Mouse (Mus musculus): ENCODE results near the gene Gps2. TPM values are rescaled to one million over a fixed set of nuclear protein-coding genes. Genes with fewer than 3 reads are reported as not detected.

Gps2 gene
- polyA plus RNA-seq (2014; fragmentation: Illumina TruSeq; extraction: RNeasy Lipid Tissue Mini Kit (QIAGEN cat#74804); ENCODE audit: low read depth, low replicate concordance), result 66.3 TPM

DNA sequence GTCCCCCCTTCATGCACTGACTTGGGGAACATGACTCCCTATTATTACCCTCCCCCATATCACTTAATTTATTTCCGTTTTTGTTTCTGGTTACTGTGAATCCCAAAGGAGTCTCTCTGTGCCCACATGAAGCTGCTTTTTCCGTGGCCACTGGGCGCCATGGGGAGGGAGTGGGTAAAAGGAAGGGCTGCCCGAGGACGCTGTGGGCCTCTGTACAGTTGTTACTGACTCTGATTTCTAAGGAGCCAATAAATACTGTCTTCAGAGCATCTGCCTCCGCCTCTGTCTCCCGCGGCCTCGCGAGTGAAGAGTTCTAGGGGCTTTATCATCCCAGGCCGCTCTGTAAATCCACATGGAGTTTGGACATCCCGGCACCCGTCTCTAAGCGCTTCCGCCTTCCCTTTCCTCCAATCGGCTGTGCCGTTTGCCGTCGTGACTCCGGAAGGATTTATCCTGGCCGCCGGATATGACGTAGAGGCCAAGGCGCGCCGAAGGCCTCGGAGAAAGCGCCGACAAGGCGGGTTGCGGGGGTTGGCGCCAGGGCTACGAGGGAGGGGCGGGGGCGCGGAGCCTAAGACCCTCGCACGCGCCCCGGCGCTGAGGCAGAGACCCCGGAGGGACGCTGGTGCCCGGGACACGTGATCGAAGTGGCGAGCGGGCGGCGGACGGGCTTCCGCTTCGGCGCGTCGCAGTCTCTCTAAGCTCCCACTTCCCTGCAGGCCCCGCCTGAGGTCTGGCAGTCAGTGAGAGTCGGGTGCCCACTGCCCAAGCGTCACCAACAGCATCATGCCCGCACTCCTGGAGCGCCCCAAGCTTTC lies at the start of gene Gps2:
TSS of gene Gps2 (plus strand) at position 335 of the 818 bp plus-strand sequence.

DNA sequence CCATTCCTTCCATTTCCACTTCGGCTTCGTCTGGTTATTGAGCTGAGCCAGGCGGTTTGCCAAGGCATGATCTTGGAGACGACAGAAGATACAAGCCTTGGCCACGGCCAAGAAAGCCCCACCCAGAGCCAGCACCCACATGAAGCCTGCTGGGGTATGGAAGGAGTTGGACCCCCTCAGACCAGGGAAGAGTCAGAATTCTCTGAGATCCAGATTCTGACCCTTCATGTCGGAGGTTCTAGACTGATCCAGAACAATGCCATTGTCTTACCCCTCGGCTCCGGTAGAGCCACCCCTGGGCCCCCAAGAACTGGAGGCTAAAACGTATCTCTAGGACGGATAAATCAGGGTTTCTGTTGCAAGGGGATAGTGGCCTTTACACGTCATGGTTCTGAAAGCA lies 35.8 kb upstream of the Gps2 start, which contains the start of gene Tmem95:
TSS of gene Tmem95 (minus strand) at position 141 of the 400 bp plus-strand sequence.

DNA sequence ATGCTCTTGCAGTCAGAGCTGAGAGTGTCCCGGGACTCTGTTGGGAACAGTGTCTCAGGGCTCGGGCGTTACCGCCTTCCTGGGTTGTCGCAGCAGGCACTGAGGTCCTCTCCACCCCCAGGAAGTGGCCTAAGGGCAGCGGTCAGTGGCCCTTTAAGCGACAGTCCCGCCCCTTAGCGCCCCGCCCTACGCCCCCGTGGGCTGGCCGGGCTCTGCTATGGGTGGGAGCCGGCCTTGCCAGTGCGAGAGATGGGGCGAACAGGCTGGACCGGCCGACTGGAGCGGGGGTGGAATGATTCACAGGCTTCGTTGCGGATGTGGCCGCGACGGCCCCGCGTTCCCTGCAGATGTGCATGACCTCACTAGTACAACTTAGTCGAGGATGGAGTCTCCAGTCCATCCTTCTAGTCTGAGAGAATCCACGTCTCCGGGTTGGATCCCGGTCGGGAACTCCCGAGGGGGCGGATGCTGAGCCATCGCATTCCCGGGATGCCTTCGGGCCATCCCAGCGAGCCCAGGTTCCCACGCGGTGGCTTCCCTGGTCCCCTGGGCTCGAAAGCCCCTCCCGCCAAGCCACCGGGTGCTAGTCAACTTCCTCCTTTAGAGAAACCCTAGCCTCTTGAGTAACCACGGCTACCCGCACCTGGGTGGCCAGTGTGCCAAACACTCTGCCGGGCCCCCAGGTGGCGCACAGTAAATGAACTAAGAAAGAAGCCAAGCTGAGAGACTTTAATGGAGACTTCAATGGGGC lies 32.7 kb upstream of the Gps2 start, which contains the start of gene Kctd11:
TSS of gene Kctd11 (minus strand) at position 554 of the 751 bp plus-strand sequence.

DNA sequence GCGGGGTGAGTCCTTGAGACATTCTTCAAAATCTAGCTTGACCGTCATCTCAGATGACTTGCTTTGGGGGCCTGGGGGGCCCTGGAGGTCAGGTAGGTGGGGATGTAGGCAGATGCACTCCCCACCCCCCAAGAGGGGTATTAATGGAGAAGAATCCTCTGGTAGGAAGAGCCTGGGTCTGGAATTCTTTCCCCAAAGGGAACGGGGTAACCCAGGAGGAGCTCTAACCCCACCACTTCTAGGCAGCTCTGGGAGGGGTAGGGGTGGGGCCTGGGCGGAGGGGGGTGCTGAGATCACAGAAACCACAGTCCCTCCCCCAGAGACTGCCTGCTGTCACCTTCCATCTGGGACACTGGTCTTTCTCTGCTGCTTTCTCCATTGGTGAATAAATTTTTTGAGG lies 18.4 kb upstream of the Gps2 start, which contains the start of gene Acap1:
TSS of gene Acap1 (minus strand) at position 249 of the 400 bp plus-strand sequence.

DNA sequence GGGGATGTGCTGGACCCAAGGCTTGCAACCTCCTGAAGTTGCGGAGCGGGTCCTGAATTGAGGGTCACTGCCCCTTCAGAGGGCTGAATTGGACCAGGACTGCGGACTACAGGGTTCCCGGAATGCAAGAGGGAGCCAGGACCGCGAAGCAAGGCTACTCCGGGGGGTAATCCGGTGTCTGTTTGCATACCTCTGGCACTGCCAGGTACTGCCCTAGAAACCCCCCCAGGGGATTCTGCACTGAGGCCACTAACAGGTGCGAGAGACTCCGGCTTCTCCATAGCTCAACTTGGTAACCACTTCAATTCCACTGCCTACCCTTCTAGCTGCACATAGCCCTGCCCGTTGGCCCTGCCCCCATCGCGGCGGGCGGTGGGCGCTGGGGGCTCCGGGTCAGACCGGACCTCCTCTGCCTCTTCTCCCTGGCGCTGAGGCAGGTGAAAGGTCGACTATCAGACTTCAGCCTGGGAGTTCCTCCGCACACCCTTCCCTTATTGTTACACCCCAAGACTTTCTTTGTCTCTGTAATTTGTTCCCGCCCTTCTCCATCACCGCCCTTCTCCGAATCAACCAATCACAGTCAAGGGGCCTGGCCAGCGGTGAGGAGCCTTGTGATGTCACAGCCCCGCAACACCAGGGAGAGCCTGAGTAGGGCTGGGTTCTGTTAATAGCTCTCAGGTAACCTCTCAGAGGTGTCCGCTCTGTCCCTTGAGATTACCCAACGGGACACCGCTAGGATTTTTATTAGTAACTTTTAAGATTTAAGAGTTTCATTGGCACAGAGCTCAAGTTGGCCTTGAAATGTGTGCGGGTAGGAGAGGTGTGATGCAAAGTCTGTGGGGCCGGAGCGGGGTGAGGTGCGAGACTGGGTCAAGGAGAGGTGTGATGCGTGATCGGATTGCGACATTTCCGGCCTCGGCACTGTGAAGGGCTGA lies 12.9 kb upstream of the Gps2 start, which contains the start of the genes 2810408A11Rik and Neurl4:
TSS of gene 2810408A11Rik (minus strand) at position 517 of the 935 bp plus-strand sequence.
TSS of gene Neurl4 (plus strand) at position 602 of the 935 bp plus-strand sequence.

DNA sequence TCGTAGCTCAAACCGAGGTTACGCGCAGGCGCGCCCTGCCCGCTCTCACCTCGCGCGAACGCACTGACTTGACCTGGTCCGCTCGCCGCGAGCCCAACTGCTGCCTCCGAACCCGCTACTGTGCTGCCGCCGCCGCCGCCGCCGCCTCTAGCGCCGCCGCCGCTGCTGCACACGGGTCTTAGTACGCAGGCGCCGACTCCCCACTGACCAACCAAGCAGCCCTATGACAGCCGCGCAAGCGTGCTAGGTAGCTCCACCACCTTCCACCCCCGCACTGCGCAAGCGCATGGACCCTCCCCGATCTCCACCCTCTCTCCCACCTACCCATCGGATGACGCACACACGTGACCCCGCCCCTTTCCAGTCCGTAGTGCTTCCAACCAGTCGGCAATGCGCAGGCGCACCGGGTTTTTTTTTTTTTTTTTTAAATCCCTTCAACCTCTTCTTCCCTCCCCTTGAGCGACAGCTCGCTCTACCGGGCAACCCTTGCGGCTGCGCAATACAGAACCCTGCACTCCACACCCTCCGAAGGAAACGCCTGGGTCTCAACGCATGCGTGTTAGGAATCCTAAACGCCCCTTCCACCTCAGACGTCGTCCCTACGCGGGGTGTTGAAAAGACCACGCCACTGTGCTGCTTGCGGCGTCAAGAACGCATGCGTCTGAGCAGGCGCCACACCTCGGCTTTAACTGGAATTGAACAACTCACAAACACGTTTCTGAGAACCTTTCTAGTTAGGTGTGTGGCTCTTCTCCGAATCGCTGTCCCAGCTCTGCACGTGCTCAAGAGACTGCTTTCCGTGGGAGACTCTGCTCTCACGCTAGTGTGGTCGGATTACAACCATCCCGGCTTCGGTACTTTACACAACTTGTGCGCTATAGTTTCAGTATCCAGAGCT lies 7.7 kb downstream of the Gps2 start, which contains the start of gene Eif5a:
TSS of gene Eif5a (minus strand) at position 845 of the 898 bp plus-strand sequence.

DNA sequence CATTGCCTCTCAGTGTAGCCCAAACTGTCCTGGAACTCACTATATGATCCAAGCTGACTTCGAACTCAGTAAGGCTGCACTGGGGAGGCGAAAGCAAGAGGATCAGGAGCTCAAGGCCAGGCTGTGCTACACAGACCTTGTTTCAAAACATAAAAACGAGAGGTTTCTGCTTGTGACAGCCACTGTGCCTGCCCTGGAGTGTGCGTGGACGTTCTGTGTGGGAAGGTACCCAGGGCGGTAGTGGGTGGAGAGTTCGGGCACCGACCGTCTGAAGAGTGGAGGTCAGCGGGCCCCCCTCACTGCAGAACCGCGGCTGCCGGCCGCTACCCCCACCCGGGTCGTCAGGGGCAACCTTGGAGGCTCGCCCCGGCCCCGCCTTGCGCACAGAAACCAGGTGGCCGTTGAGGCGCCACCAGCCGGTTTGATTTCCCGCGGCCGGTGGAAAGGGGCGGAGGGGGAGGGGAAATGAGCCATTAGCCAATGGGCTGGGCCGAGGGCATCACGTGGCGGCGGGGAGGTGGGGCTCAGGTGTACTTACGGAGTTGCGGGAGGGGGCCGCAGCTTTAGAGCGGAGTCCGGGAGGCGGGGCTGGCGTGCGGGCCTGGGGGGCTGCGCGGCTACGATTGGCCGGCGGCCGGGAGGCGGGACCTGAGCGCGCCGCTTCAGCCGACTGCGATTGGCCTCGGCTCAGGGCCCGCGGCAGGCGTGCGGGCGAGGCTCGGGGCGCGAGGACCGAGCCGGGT lies 21.6 kb downstream of the Gps2 start, which contains the start of gene Ybx2:
TSS of gene Ybx2 (plus strand) at position 660 of the 743 bp plus-strand sequence.

DNA sequence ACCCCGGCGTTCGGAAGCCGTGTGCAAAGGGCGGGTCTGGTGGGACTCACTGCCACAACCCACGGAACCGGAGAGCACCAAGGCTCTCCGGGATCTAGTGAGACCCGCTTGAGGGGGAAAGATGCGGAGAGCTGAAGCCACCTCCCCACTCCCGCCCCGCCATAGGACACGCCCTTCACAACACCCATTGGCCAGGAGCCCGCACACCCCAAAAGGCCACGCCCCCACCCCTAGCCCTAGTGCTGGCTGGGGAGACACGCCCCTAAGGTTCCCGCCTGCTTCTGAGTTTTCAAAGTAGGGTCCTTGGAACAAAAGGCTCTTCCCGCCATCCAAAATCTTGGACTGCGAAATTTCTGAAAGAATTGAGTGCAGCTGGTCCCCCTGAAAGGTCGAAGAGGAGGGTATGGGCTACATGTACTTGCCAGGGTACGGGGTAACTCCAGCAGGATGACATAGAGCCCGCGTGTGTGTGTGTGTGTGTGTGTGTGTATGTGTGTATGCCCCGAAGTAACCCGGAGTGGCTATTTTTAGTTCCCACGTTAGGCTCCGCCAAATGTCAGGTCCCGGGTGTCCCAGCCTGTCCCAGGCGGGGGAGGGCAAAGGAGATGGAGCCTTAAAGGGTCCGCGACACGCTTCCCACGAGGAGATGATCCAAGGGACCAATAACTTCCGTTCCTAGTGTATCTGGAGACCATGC lies 34.5 kb downstream of the Gps2 start, which contains the start of gene Slc2a4:
TSS of gene Slc2a4 (minus strand) at position 123 of the 697 bp plus-strand sequence.

DNA sequence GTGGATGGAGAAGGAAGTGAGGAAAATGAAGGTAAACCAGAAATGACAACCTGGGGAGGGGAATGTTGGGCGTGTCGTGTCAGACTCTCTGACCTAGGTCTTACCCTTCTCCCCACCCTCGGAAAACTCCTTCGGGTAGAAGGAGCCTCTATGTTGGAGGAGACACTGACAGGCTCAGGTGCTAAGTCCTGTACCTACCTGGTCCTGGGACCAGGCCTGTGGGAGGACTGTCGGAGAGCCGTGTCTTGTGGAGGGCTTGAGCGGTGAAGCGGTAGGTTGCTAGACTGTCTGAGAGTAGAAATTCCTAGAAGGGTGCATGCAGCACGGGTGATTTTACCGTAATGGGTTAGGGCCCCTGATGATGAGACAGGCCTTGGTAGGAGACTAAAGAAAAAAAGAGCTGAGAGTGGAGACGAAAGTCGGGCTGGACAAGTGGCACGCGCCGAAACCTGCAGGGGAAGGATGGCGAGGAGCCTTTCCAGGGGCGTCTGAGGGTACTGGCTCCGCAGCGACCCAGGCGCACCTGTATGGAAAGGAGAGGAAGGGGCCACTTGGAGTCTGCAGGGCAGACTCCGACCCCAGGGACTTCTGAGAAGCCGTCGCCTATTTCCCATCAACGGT lies 51.1 kb downstream of the Gps2 start, which contains the start of gene Cldn7:
TSS of gene Cldn7 (plus strand) at position 130 of the 621 bp plus-strand sequence.

Other genes with a start within 250 kb of the Gps2 start
- gene Cd68, start 247.7 kb upstream of the Gps2 start, polyA plus RNA-seq (2014; fragmentation: Illumina TruSeq; extraction: RNeasy Lipid Tissue Mini Kit (QIAGEN cat#74804); ENCODE audit: low read depth, low replicate concordance), result 0.91 TPM
- gene Eif4a1, start 241.5 kb upstream of the Gps2 start, polyA plus RNA-seq (2014; fragmentation: Illumina TruSeq; extraction: RNeasy Lipid Tissue Mini Kit (QIAGEN cat#74804); ENCODE audit: low read depth, low replicate concordance), result 265 TPM
- gene Senp3, start 231.8 kb upstream of the Gps2 start, polyA plus RNA-seq (2014; fragmentation: Illumina TruSeq; extraction: RNeasy Lipid Tissue Mini Kit (QIAGEN cat#74804); ENCODE audit: low read depth, low replicate concordance), result 94.6 TPM
- 3.8 TPM for gene Tnfsf13, start 228.1 kb upstream of the Gps2 start, polyA plus RNA-seq (2014; fragmentation: Illumina TruSeq; extraction: RNeasy Lipid Tissue Mini Kit (QIAGEN cat#74804); ENCODE audit: low read depth, low replicate concordance)
- gene Tnfsf12, start 218.0 kb upstream of the Gps2 start, polyA plus RNA-seq (2014; fragmentation: Illumina TruSeq; extraction: RNeasy Lipid Tissue Mini Kit (QIAGEN cat#74804); ENCODE audit: low read depth, low replicate concordance), result 0.20 TPM
- 1.7 TPM for gene Tnfsfm13, start 217.8 kb upstream of the Gps2 start, polyA plus RNA-seq (2014; fragmentation: Illumina TruSeq; extraction: RNeasy Lipid Tissue Mini Kit (QIAGEN cat#74804); ENCODE audit: low read depth, low replicate concordance)
- 43.5 TPM for gene Polr2a, start 155.3 kb upstream of the Gps2 start, polyA plus RNA-seq (2014; fragmentation: Illumina TruSeq; extraction: RNeasy Lipid Tissue Mini Kit (QIAGEN cat#74804); ENCODE audit: low read depth, low replicate concordance)
- 33.7 TPM for gene Slc35g3, start 151.9 kb upstream of the Gps2 start, polyA plus RNA-seq (2014; fragmentation: Illumina TruSeq; extraction: RNeasy Lipid Tissue Mini Kit (QIAGEN cat#74804); ENCODE audit: low read depth, low replicate concordance)
- 3.6 TPM for gene Zbtb4, start 148.0 kb upstream of the Gps2 start, polyA plus RNA-seq (2014; fragmentation: Illumina TruSeq; extraction: RNeasy Lipid Tissue Mini Kit (QIAGEN cat#74804); ENCODE audit: low read depth, low replicate concordance)
- gene Chrnb1, start 117.9 kb upstream of the Gps2 start, polyA plus RNA-seq (2014; fragmentation: Illumina TruSeq; extraction: RNeasy Lipid Tissue Mini Kit (QIAGEN cat#74804); ENCODE audit: low read depth, low replicate concordance), result 0.24 TPM
- gene Fgf11, start 112.0 kb upstream of the Gps2 start, polyA plus RNA-seq (2014; fragmentation: Illumina TruSeq; extraction: RNeasy Lipid Tissue Mini Kit (QIAGEN cat#74804); ENCODE audit: low read depth, low replicate concordance), result 3.7 TPM
- gene Tmem102, start 108.3 kb upstream of the Gps2 start, polyA plus RNA-seq (2014; fragmentation: Illumina TruSeq; extraction: RNeasy Lipid Tissue Mini Kit (QIAGEN cat#74804); ENCODE audit: low read depth, low replicate concordance), result not detected
- gene Gm39566, start 98.6 kb upstream of the Gps2 start, polyA plus RNA-seq (2014; fragmentation: Illumina TruSeq; extraction: RNeasy Lipid Tissue Mini Kit (QIAGEN cat#74804); ENCODE audit: low read depth, low replicate concordance), result 131 TPM
- gene Spem2, start 95.4 kb upstream of the Gps2 start, polyA plus RNA-seq (2014; fragmentation: Illumina TruSeq; extraction: RNeasy Lipid Tissue Mini Kit (QIAGEN cat#74804); ENCODE audit: low read depth, low replicate concordance), result 15.9 TPM
- 145 TPM for gene Spem1, start 91.7 kb upstream of the Gps2 start, polyA plus RNA-seq (2014; fragmentation: Illumina TruSeq; extraction: RNeasy Lipid Tissue Mini Kit (QIAGEN cat#74804); ENCODE audit: low read depth, low replicate concordance)
- 0.17 TPM for gene Nlgn2, start 76.1 kb upstream of the Gps2 start, polyA plus RNA-seq (2014; fragmentation: Illumina TruSeq; extraction: RNeasy Lipid Tissue Mini Kit (QIAGEN cat#74804); ENCODE audit: low read depth, low replicate concordance)
- 4.6 TPM for gene Tmem256, start 75.4 kb upstream of the Gps2 start, polyA plus RNA-seq (2014; fragmentation: Illumina TruSeq; extraction: RNeasy Lipid Tissue Mini Kit (QIAGEN cat#74804); ENCODE audit: low read depth, low replicate concordance)
- gene Plscr3, start 67.5 kb upstream of the Gps2 start, polyA plus RNA-seq (2014; fragmentation: Illumina TruSeq; extraction: RNeasy Lipid Tissue Mini Kit (QIAGEN cat#74804); ENCODE audit: low read depth, low replicate concordance), result 0.28 TPM
- 0.07 TPM for gene Tnk1, start 55.2 kb upstream of the Gps2 start, polyA plus RNA-seq (2014; fragmentation: Illumina TruSeq; extraction: RNeasy Lipid Tissue Mini Kit (QIAGEN cat#74804); ENCODE audit: low read depth, low replicate concordance)
- gene Tmem95, start 35.9 kb upstream of the Gps2 start, polyA plus RNA-seq (2014; fragmentation: Illumina TruSeq; extraction: RNeasy Lipid Tissue Mini Kit (QIAGEN cat#74804); ENCODE audit: low read depth, low replicate concordance), result 8.3 TPM
- 0.22 TPM for gene Kctd11, start 32.5 kb upstream of the Gps2 start, polyA plus RNA-seq (2014; fragmentation: Illumina TruSeq; extraction: RNeasy Lipid Tissue Mini Kit (QIAGEN cat#74804); ENCODE audit: low read depth, low replicate concordance)
- gene Acap1, start 18.3 kb upstream of the Gps2 start, polyA plus RNA-seq (2014; fragmentation: Illumina TruSeq; extraction: RNeasy Lipid Tissue Mini Kit (QIAGEN cat#74804); ENCODE audit: low read depth, low replicate concordance), result 1.7 TPM
- gene 2810408A11Rik, start 12.9 kb upstream of the Gps2 start, polyA plus RNA-seq (2014; fragmentation: Illumina TruSeq; extraction: RNeasy Lipid Tissue Mini Kit (QIAGEN cat#74804); ENCODE audit: low read depth, low replicate concordance), result 291 TPM
- 5.5 TPM for gene Neurl4, start 12.8 kb upstream of the Gps2 start, polyA plus RNA-seq (2014; fragmentation: Illumina TruSeq; extraction: RNeasy Lipid Tissue Mini Kit (QIAGEN cat#74804); ENCODE audit: low read depth, low replicate concordance)
- gene Eif5a, start 8.1 kb downstream of the Gps2 start, polyA plus RNA-seq (2014; fragmentation: Illumina TruSeq; extraction: RNeasy Lipid Tissue Mini Kit (QIAGEN cat#74804); ENCODE audit: low read depth, low replicate concordance), result 247 TPM
- gene Ybx2, start 21.9 kb downstream of the Gps2 start, polyA plus RNA-seq (2014; fragmentation: Illumina TruSeq; extraction: RNeasy Lipid Tissue Mini Kit (QIAGEN cat#74804); ENCODE audit: low read depth, low replicate concordance), result 1,705 TPM
- 0.07 TPM for gene Slc2a4, start 34.3 kb downstream of the Gps2 start, polyA plus RNA-seq (2014; fragmentation: Illumina TruSeq; extraction: RNeasy Lipid Tissue Mini Kit (QIAGEN cat#74804); ENCODE audit: low read depth, low replicate concordance)
- 0.36 TPM for gene Cldn7, start 50.9 kb downstream of the Gps2 start, polyA plus RNA-seq (2014; fragmentation: Illumina TruSeq; extraction: RNeasy Lipid Tissue Mini Kit (QIAGEN cat#74804); ENCODE audit: low read depth, low replicate concordance)
- 35.9 TPM for gene Ctdnep1, start 67.3 kb downstream of the Gps2 start, polyA plus RNA-seq (2014; fragmentation: Illumina TruSeq; extraction: RNeasy Lipid Tissue Mini Kit (QIAGEN cat#74804); ENCODE audit: low read depth, low replicate concordance)
- gene Elp5, start 68.6 kb downstream of the Gps2 start, polyA plus RNA-seq (2014; fragmentation: Illumina TruSeq; extraction: RNeasy Lipid Tissue Mini Kit (QIAGEN cat#74804); ENCODE audit: low read depth, low replicate concordance), result 70.4 TPM
- 586 TPM for gene Gabarap, start 77.3 kb downstream of the Gps2 start, polyA plus RNA-seq (2014; fragmentation: Illumina TruSeq; extraction: RNeasy Lipid Tissue Mini Kit (QIAGEN cat#74804); ENCODE audit: low read depth, low replicate concordance)
- 12.7 TPM for gene Phf23, start 81.9 kb downstream of the Gps2 start, polyA plus RNA-seq (2014; fragmentation: Illumina TruSeq; extraction: RNeasy Lipid Tissue Mini Kit (QIAGEN cat#74804); ENCODE audit: low read depth, low replicate concordance)
- 0.98 TPM for gene Dvl2, start 86.7 kb downstream of the Gps2 start, polyA plus RNA-seq (2014; fragmentation: Illumina TruSeq; extraction: RNeasy Lipid Tissue Mini Kit (QIAGEN cat#74804); ENCODE audit: low read depth, low replicate concordance)
- gene Acadvl, start 101.5 kb downstream of the Gps2 start, polyA plus RNA-seq (2014; fragmentation: Illumina TruSeq; extraction: RNeasy Lipid Tissue Mini Kit (QIAGEN cat#74804); ENCODE audit: low read depth, low replicate concordance), result 3.9 TPM
- 0.46 TPM for gene Dlg4, start 103.1 kb downstream of the Gps2 start, polyA plus RNA-seq (2014; fragmentation: Illumina TruSeq; extraction: RNeasy Lipid Tissue Mini Kit (QIAGEN cat#74804); ENCODE audit: low read depth, low replicate concordance)
- not detected for gene Asgr1, start 140.2 kb downstream of the Gps2 start, polyA plus RNA-seq (2014; fragmentation: Illumina TruSeq; extraction: RNeasy Lipid Tissue Mini Kit (QIAGEN cat#74804); ENCODE audit: low read depth, low replicate concordance)
- not detected for gene Asgr2, start 178.8 kb downstream of the Gps2 start, polyA plus RNA-seq (2014; fragmentation: Illumina TruSeq; extraction: RNeasy Lipid Tissue Mini Kit (QIAGEN cat#74804); ENCODE audit: low read depth, low replicate concordance)
- 0.73 TPM for gene Mgl2, start 216.4 kb downstream of the Gps2 start, polyA plus RNA-seq (2014; fragmentation: Illumina TruSeq; extraction: RNeasy Lipid Tissue Mini Kit (QIAGEN cat#74804); ENCODE audit: low read depth, low replicate concordance)
- 1.9 TPM for gene Clec10a, start 242.3 kb downstream of the Gps2 start, polyA plus RNA-seq (2014; fragmentation: Illumina TruSeq; extraction: RNeasy Lipid Tissue Mini Kit (QIAGEN cat#74804); ENCODE audit: low read depth, low replicate concordance)